Mouse (Mus musculus) heart, embryonic 16.5 days (tissue): Measurements from ENCODE around the gene Tnni3k. TPM values are rescaled to one million over a fixed set of nuclear protein-coding genes. Genes with fewer than 3 reads are reported as not detected.

ENCODE experiments used
- ATAC-seq: fragments of 200-750 bp; cut with Nextera tagmentation; replicated peaks from 2 replicates; pipeline ENCODE4 v1.8.0; 2017; ENCODE audit warnings: moderate number of reproducible peaks; ENCODE audit not compliant: insufficient read depth, low FRiP score; ENCODE audit errors: extremely low read depth
- H3K27ac ChIP-seq: fragments of 300-500 bp; sonication (generic); 2 replicates; pipeline ENCODE4 v1.5.1; 2014; ENCODE audit warnings: mild to moderate bottlenecking, low read length, control low read depth, moderate library complexity
- H3K27me3 ChIP-seq: fragments of 300-500 bp; sonication (generic); 2 replicates; pipeline ENCODE4 v1.6.1; 2014; ENCODE audit warnings: low read length, mixed read lengths; ENCODE audit not compliant: control insufficient read depth, insufficient read depth
- H3K36me3 ChIP-seq: fragments of 300-500 bp; sonication (generic); 2 replicates; pipeline ENCODE4 v1.6.1; 2014; ENCODE audit not compliant: control insufficient read depth, insufficient read depth
- H3K4me1 ChIP-seq: fragments of 300-500 bp; sonication (generic); 2 replicates; pipeline ENCODE4 v1.6.1; 2014; ENCODE audit warnings: low read length, mixed read lengths; ENCODE audit not compliant: control insufficient read depth, insufficient read depth
- H3K4me2 ChIP-seq: fragments of 300-500 bp; sonication (generic); 2 replicates; pipeline ENCODE4 v1.6.1; 2014; ENCODE audit warnings: low read depth, mild to moderate bottlenecking, control low read depth, low read length
- H3K4me3 ChIP-seq: fragments of 300-500 bp; sonication (generic); 2 replicates; pipeline ENCODE4 v1.5.1; 2014; ENCODE audit warnings: mild to moderate bottlenecking, control low read depth, low read length
- H3K9ac ChIP-seq: fragments of 300-500 bp; sonication (generic); 2 replicates; pipeline ENCODE4 v1.6.1; 2014; ENCODE audit warnings: low read length, control low read depth
- H3K9me3 ChIP-seq: fragments of 300-500 bp; sonication (generic); replicated peaks from 2 replicates; pipeline ENCODE4 v1.6.1; 2016; ENCODE audit warnings: low read length; ENCODE audit not compliant: control insufficient read depth
- WGBS: fragments of 180-500 bp; shearing (Covaris S2); extraction: QIAGEN DNeasy Blood & Tissue Kit; methylation state at CpG from one replicate; pipeline ENCODE4 v1.1.7; 2014; 5-methylcytosine and 5-hydroxymethylcytosine counted together
- polyA plus RNA-seq: library from polyadenylated mRNA; unstranded; fragments of >200 nt; fragmentation: Nextera tagmentation; extraction: Ambion mirVana; gene quantifications from 2 replicates; pipeline ENCODE4 v1.2.1, GENCODE M21; 2015

Gene Tnni3k
- polyA plus RNA-seq, 1 experiment from 2014 or later, result 72.5 TPM

DNA sequence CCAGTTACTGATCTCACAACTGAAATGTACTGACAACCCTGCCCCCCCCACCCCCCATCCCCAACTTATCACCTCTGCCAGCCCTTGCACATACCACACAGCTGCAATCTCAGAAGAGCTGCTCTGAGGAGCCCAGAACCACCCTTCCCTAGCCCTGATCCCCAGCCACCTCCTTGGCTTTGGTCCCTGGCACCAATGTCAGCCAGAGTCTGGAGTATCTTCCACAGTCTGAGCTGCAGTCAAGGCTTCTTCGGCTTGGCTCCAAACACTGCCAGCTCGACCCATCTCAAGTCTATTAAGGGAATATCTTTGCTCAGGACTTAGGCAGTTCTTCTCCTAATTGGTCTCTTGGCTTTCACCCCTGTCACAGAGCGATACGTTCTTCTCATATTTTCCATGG is 261.6 kb downstream of the Tnni3k start:
- H3K4me2 ChIP-seq, result no peak overlapping the region
- 0 out of 2 replicates have a peak, but pooled peaks cover 3% of the 10 kb centered on the region for H3K36me3 ChIP-seq
- H3K9me3 ChIP-seq, result no peaks in the 10 kb centered on the region
- WGBS, result 73% methylated on average over 4 of the region's 4 CpGs
- ATAC-seq, result no peak
- H3K4me1 ChIP-seq, result no peaks in the 10 kb centered on the region
- H3K9ac ChIP-seq, result no peak overlapping the region
- H3K27me3 ChIP-seq, result no peaks in the 10 kb centered on the region
- no peak overlapping the region for H3K4me3 ChIP-seq
- H3K27ac ChIP-seq, result no peak overlapping the region

DNA sequence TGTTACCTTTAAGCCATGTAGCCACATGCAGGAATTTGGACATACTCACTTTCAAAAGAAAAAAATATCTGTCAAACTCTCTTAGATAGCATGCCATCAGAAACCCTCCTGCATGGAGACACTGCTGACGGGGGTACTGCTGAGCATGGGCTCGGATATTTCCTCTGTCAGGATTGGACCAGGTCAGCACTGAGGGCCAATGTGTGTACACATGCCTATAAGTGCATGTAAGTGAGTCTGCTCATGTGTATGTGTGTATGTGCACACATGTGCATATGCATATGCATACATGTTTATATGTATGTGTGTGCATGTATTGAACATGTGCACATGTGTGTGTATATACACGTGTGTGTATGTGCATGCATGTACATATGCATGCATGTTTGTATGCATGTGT is 267.6 kb downstream of the Tnni3k start:
- Histone ChIP-seq H3K4me2 (no peak overlapping the region), H3K4me1 (no peaks in the 10 kb centered on the region), H3K27ac (no peak overlapping the region), H3K9me3 (no peaks in the 10 kb centered on the region), H3K27me3 (no peaks in the 10 kb centered on the region), H3K36me3 (peaks cover 6% of the 10 kb centered on the region; the same call in 1 of the 2 replicates), H3K9ac (no peak overlapping the region), H3K4me3 (no peak overlapping the region)
- 65% methylated on average over 3 of the region's 3 CpGs for WGBS
- no peak for ATAC-seq

- H3K4me1 ChIP-seq, result no peaks in the 10 kb centered on the region
- 85% methylated on average over 9 of the region's 9 CpGs for WGBS
- no peak overlapping the region for H3K4me3 ChIP-seq
- no peak overlapping the region for H3K4me2 ChIP-seq
- peaks cover 4% of the 10 kb centered on the region; the same call in 1 of the 2 replicates for H3K36me3 ChIP-seq
- H3K9ac ChIP-seq, result no peak overlapping the region
- ATAC-seq, result no peak
- no peaks in the 10 kb centered on the region for H3K9me3 ChIP-seq
- no peaks in the 10 kb centered on the region for H3K27me3 ChIP-seq
- H3K27ac ChIP-seq, result no peak overlapping the region
These were observed 268.9 kb downstream of the Tnni3k start for GRCm38 (mm10) chr3:154786354-154786753.

DNA sequence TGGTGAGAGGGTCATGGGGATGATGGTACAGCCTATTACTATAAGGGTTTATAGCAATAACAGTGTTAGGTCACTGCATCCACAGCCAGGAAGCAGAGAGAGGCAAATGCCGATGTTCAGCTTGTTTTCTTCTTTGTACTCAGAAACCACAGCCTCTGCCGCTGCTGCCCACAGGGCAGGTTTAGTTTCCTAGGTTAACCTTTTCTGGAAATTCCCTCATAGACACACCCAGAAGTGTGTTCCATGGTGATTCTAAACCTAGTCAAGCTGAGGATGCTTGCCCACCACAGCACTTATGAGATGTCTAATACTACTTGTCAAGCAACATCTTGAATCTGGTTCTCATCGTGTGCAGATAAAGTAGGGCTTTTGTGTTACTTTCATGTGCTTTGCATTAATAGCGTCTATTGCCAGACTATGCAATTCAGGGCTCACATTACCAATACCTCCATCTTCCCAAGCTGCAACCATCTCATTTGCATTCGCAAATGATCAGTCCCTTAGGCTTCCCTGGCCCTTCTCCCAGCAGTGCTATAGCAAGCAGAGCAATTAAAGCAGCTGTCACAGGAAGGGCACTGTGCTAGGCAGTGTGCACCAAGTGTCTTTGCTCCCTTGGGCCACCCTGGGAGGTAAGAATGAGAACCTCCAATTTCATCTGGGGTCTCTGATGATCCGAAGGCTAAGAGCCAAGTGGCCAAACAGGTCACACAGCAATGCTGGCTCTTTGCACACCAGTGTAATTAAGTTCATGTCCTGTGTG is 276.2 kb downstream of the Tnni3k start:
- H3K27ac ChIP-seq, result no peak overlapping the region
- no peak for ATAC-seq

GRCm38 (mm10) chr3:154771651-154772050 is 283.6 kb downstream of the Tnni3k start:
- Histone ChIP-seq H3K9me3 (no peaks in the 10 kb centered on the region), H3K4me1 (no peaks in the 10 kb centered on the region), H3K36me3 (no peaks in the 10 kb centered on the region), H3K27me3 (no peaks in the 10 kb centered on the region), H3K4me2 (no peak overlapping the region), H3K27ac (no peak overlapping the region), H3K9ac (no peak overlapping the region), H3K4me3 (no peak overlapping the region)
- no peak for ATAC-seq
- WGBS, result 81% methylated on average over 2 of the region's 2 CpGs

More for the DNA sequence above, 276.2 kb downstream of the Tnni3k start:
- Histone ChIP-seq H3K9me3 (no peaks in the 10 kb centered on the region), H3K9ac (no peak overlapping the region), H3K27me3 (no peaks in the 10 kb centered on the region), H3K4me3 (no peak overlapping the region), H3K4me2 (no peak overlapping the region), H3K4me1 (no peaks in the 10 kb centered on the region), H3K36me3 (no peaks in the 10 kb centered on the region)
- 80% methylated on average over 6 of the region's 6 CpGs for WGBS

- H3K27me3 ChIP-seq, result no peaks in the 10 kb centered on the region
- no peaks in the 10 kb centered on the region for H3K9me3 ChIP-seq
- H3K4me2 ChIP-seq, result no peak overlapping the region
- no peak overlapping the region for H3K27ac ChIP-seq
- H3K9ac ChIP-seq, result no peak overlapping the region
- no peaks in the 10 kb centered on the region for H3K36me3 ChIP-seq
- no peaks in the 10 kb centered on the region for H3K4me1 ChIP-seq
- 84% methylated on average over 4 of the region's 4 CpGs for WGBS
- ATAC-seq, result no peak
- H3K4me3 ChIP-seq, result no peak overlapping the region
These were observed 288.9 kb downstream of the Tnni3k start for GRCm38 (mm10) chr3:154766321-154766720.

DNA sequence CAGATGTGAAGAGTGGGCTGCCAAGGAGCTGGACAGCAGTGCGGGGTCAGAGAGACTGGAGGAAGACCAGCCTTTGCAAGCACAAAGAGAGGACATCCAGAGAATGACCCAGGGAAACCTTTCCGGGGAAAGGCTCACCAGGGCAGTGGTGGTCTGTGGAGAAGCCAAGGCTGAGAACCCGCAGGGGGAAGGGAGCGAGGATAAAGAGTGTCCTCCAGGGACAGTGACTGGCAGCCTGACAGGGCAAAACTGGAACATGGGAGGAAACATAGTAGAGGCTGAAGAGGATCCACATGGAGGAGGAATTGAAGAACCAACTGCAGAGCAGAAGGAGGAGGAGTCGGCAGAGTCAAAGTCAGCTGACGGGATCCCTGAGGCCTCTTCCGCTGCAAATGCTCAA is 291.1 kb downstream of the Tnni3k start:
- no peaks in the 10 kb centered on the region for H3K9me3 ChIP-seq
- H3K9ac ChIP-seq, result no peak overlapping the region
- WGBS, result 79% methylated on average over 7 of the region's 7 CpGs
- no peak overlapping the region for H3K27ac ChIP-seq
- no peak overlapping the region for H3K4me3 ChIP-seq
- no peaks in the 10 kb centered on the region for H3K4me1 ChIP-seq
- no peak overlapping the region for H3K4me2 ChIP-seq
- H3K27me3 ChIP-seq, result no peaks in the 10 kb centered on the region
- ATAC-seq, result no peak
- H3K36me3 ChIP-seq, result peaks cover 3% of the 10 kb centered on the region; the same call in 1 of the 2 replicates

GRCm38 (mm10) chr3:154763374-154763773 is 291.8 kb downstream of the Tnni3k start:
- Histone ChIP-seq H3K4me2 (no peak overlapping the region), H3K4me1 (no peaks in the 10 kb centered on the region), H3K9me3 (no peaks in the 10 kb centered on the region), H3K9ac (no peak overlapping the region), H3K36me3 (peaks cover 3% of the 10 kb centered on the region; the same call in 1 of the 2 replicates), H3K27ac (no peak overlapping the region), H3K4me3 (no peak overlapping the region), H3K27me3 (no peaks in the 10 kb centered on the region)
- WGBS, result 56% methylated on average over 9 of the region's 9 CpGs
- no peak for ATAC-seq

GRCm38 (mm10) chr3:154761108-154761507 is 294.1 kb downstream of the Tnni3k start:
- Histone ChIP-seq H3K4me3 (no peak overlapping the region), H3K4me1 (no peaks in the 10 kb centered on the region), H3K4me2 (no peak overlapping the region), H3K27me3 (no peaks in the 10 kb centered on the region), H3K27ac (no peak overlapping the region), H3K9ac (no peak overlapping the region), H3K36me3 (peaks cover 3% of the 10 kb centered on the region; the same call in 1 of the 2 replicates), H3K9me3 (no peaks in the 10 kb centered on the region)
- WGBS, result 76% methylated on average over 3 of the region's 3 CpGs
- no peak for ATAC-seq
